Mouse (Mus musculus) megakaryocyte, embryonic 14.5 days (primary cell): Measurements from ENCODE around the gene Eme1.

Experiments used
- FLI1 ChIP-seq: IDR thresholded peaks from 2 replicates; pipeline ENCODE4 v1.6.1; 2012; ENCODE audit warnings: low read length, inconsistent platforms, mixed read lengths
- GATA1 ChIP-seq: IDR thresholded peaks from 3 replicates; pipeline ENCODE4 v1.6.1; 2012; ENCODE audit warnings: mixed read lengths, low read length, inconsistent platforms, borderline replicate concordance

DNA sequence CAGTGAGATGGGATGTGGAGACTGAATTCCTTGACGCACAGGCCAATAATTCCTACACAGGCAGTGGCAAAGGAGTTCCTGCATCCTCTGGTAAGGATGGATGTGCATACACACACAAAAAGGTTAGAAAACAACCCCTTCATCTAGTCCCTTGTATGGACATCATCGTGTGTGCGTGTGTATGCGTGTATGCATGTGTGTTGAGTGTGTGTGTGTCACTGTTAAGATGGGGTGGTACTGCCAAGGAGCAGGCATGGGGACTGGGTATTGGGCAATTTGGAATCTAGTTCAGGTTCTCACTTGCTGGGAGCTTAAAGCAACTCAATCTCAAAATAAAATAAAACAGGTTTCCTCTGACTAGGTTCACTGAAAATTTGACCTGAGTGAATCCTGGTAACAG lies 7.3 kb downstream of the Eme1 start:
- TF ChIP-seq GATA1, result no peak
- TF ChIP-seq FLI1, result no peak
